Mouse (Mus musculus): Measurements from ENCODE around the gene Ssbp3. TPM values are rescaled to one million over a fixed set of nuclear protein-coding genes. Genes with fewer than 3 reads are reported as not detected.
A peak's percentile ranks its signal among the peaks of the same experiment; 100 is the strongest.

Gene Ssbp3
- total and polyA plus RNA-seq, 3 experiments, result 30.5 to 242 (median 116) TPM

- Histone ChIP-seq H3K4me1 (ENCODE audit: control insufficient read depth in 1 of 2, insufficient read depth in 2 of 2, low read length in 2 of 2) (peaks cover 25 to 42% of the 10 kb centered on the region in 2 experiments), H3K79me2 (ENCODE audit: control insufficient read depth, insufficient read depth, low read length, poor library complexity) (peaks cover 14% of the 10 kb centered on the region), H3K9ac (ENCODE audit: control insufficient read depth, low read depth, low read length, poor library complexity, severe bottlenecking) (0 out of 2 replicates have a peak overlapping the region, but pooled peaks have one; percentile 9), H3K27me3 (ENCODE audit: control insufficient read depth in 1 of 2, insufficient read depth in 2 of 2, low read length in 2 of 2) (no peaks in the 10 kb centered on the region), H3K36me3 (ENCODE audit: control insufficient read depth in 1 of 2, insufficient read depth in 2 of 2, low read length in 2 of 2) (peaks cover 0 to 39% of the 10 kb centered on the region in 2 experiments; a peak in 3 of 4 replicates), H3K4me3 (ENCODE audit: control insufficient read depth in 1 of 2, insufficient read depth in 1 of 2, low read depth in 2 of 2, low read length in 2 of 2) (no peak overlapping the region), H3K9me3 (replicated peaks; ENCODE audit: insufficient read depth, low read length) (no peaks in the 10 kb centered on the region), H3K27ac (ENCODE audit: control insufficient read depth, low read depth, low read length) (peak overlapping the region; percentile 17)
- peak; percentile 75 for DNase-seq (ENCODE audit: low read depth, low spot score)
- no peak for TF ChIP-seq NRF1 (IDR thresholded peaks at IDR 0.05; ENCODE audit: insufficient read depth, low read depth, low read length, poor library complexity, severe bottlenecking)
- peak; percentile 61 for TF ChIP-seq GATA1 (IDR thresholded peaks at IDR 0.05; ENCODE audit: low read depth, low read length)
- TF ChIP-seq TAL1 (IDR thresholded peaks at IDR 0.05; ENCODE audit: low read length), result peak; percentile 21; the same call in 1 of the 2 replicates
- TF ChIP-seq BHLHE40 (IDR thresholded peaks at IDR 0.05; ENCODE audit: borderline replicate concordance, low read depth, low read length), result no peak
- no peak for TF ChIP-seq RAD21 (IDR thresholded peaks at IDR 0.05; ENCODE audit: low read depth, low read length)
- TF ChIP-seq GABPA (IDR thresholded peaks at IDR 0.05; ENCODE audit: low read depth, low read length), result no peak
- TF ChIP-seq KAT2A (conservative IDR thresholded peaks at IDR 0.05; ENCODE audit: low read depth, low read length), result no peak
- TF ChIP-seq EP300 (IDR thresholded peaks at IDR 0.05; ENCODE audit: low read depth in 1 of 2, low read length in 2 of 2), result peak in 1 of 2 experiments; percentile 23; a peak in 1 of 4 replicates
- TF ChIP-seq TBP (IDR thresholded peaks at IDR 0.05; ENCODE audit: low read depth, low read length), result 0 out of 2 replicates have a peak, but pooled peaks have one; percentile 15
- TF ChIP-seq ETS1 (IDR thresholded peaks at IDR 0.05; ENCODE audit: low read depth, low read length), result no peak; the same call in 1 of the 2 replicates
- TF ChIP-seq SIN3A (IDR thresholded peaks at IDR 0.05; ENCODE audit: low read length), result peak; percentile 43; the same call in 1 of the 2 replicates
- TF ChIP-seq UBTF (IDR thresholded peaks at IDR 0.05; ENCODE audit: borderline replicate concordance, insufficient read depth, low read depth, low read length), result no peak
Observed at GRCm38 (mm10) chr4:107001259-107001810, 90.8 kb downstream of the Ssbp3 start.

GRCm38 (mm10) chr4:107001916-107002488 is 91.5 kb downstream of the Ssbp3 start:
- no peak overlapping the region for H3K9ac ChIP-seq (ENCODE audit: control insufficient read depth, low read depth, low read length, poor library complexity, severe bottlenecking)
- peaks cover 26 to 43% of the 10 kb centered on the region in 2 experiments for H3K4me1 ChIP-seq (ENCODE audit: control insufficient read depth in 1 of 2, insufficient read depth in 2 of 2, low read length in 2 of 2)
- TF ChIP-seq ETS1 (IDR thresholded peaks at IDR 0.05; ENCODE audit: low read depth, low read length), result no peak
- peaks cover 18% of the 10 kb centered on the region for H3K79me2 ChIP-seq (ENCODE audit: control insufficient read depth, insufficient read depth, low read length, poor library complexity)
- DNase-seq (ENCODE audit: low read depth, low spot score), result no peak
- H3K9me3 ChIP-seq (replicated peaks; ENCODE audit: insufficient read depth, low read length), result no peaks in the 10 kb centered on the region
- no peak overlapping the region for H3K4me3 ChIP-seq (ENCODE audit: control insufficient read depth in 1 of 2, insufficient read depth in 1 of 2, low read depth in 2 of 2, low read length in 2 of 2)
- H3K27ac ChIP-seq (ENCODE audit: control insufficient read depth, low read depth, low read length), result 0 out of 2 replicates have a peak overlapping the region, but pooled peaks have one; percentile 5
- no peaks in the 10 kb centered on the region for H3K27me3 ChIP-seq (ENCODE audit: control insufficient read depth in 1 of 2, insufficient read depth in 2 of 2, low read length in 2 of 2)
- H3K36me3 ChIP-seq (ENCODE audit: control insufficient read depth in 1 of 2, insufficient read depth in 2 of 2, low read length in 2 of 2), result peaks cover 2 to 39% of the 10 kb centered on the region in 2 experiments

All from MEL (cell line).